Mouse (Mus musculus): ENCODE results near the gene Col28a1. TPM values are rescaled to one million over a fixed set of nuclear protein-coding genes. Genes with fewer than 3 reads are reported as not detected.

Col28a1 gene
- polyA plus RNA-seq, 1 experiment from 2014 or later: 0.75 TPM

GRCm38 (mm10) chr6:8189917-8190316 lies 2.5 kb downstream of the Col28a1 start:
- Histone ChIP-seq H3K27me3 (replicated peaks; ENCODE audit: insufficient read depth, low read length) (no peaks in the 10 kb centered on the region), H3K4me2 (replicated peaks; ENCODE audit: low read depth, low read length) (no peak overlapping the region), H3K27ac (ENCODE audit: low read length) (no peak overlapping the region), H3K4me1 (ENCODE audit: insufficient read depth, low read depth, low read length) (no peaks in the 10 kb centered on the region), H3K9ac (replicated peaks; ENCODE audit: low read depth) (no peak overlapping the region), H3K36me3 (ENCODE audit: insufficient read depth, low read length) (no peaks in the 10 kb centered on the region), H3K9me3 (ENCODE audit: low read length) (no peaks in the 10 kb centered on the region), H3K4me3 (ENCODE audit: low read depth, low read length) (no peak overlapping the region)
- ATAC-seq: no peak
- DNase-seq (ENCODE audit: low spot score): no peak
- 61% methylated on average over 3 of the region's 3 CpGs for WGBS
- TF ChIP-seq CTCF (IDR thresholded peaks at IDR 0.05) (no peak), EP300 (IDR thresholded peaks at IDR 0.05) (no peak)

- TF ChIP-seq CTCF (IDR thresholded peaks at IDR 0.05) (peak; percentile 63), EP300 (IDR thresholded peaks at IDR 0.05) (no peak)
- no peaks in the 10 kb centered on the region for H3K4me1 ChIP-seq (ENCODE audit: insufficient read depth, low read depth, low read length)
- no peak for ATAC-seq
- no peak overlapping the region for H3K4me3 ChIP-seq (ENCODE audit: low read depth, low read length)
- DNase-seq (ENCODE audit: low spot score): peak; percentile 36
- H3K27ac ChIP-seq (ENCODE audit: low read length): no peak overlapping the region
- no peaks in the 10 kb centered on the region for H3K9me3 ChIP-seq (ENCODE audit: low read length)
- H3K27me3 ChIP-seq (replicated peaks; ENCODE audit: insufficient read depth, low read length): no peaks in the 10 kb centered on the region
- 93% methylated on average over 3 of the region's 3 CpGs for WGBS
- no peak overlapping the region for H3K4me2 ChIP-seq (replicated peaks; ENCODE audit: low read depth, low read length)
- no peaks in the 10 kb centered on the region for H3K36me3 ChIP-seq (ENCODE audit: insufficient read depth, low read length)
- no peak overlapping the region for H3K9ac ChIP-seq (replicated peaks; ENCODE audit: low read depth)
Observed at GRCm38 (mm10) chr6:8188599-8189233, 3.7 kb downstream of the Col28a1 start.

- Histone ChIP-seq H3K4me3 (ENCODE audit: low read depth, low read length) (no peak overlapping the region), H3K36me3 (ENCODE audit: insufficient read depth, low read length) (no peaks in the 10 kb centered on the region), H3K4me2 (replicated peaks; ENCODE audit: low read depth, low read length) (peak overlapping the region; percentile 34), H3K27me3 (replicated peaks; ENCODE audit: insufficient read depth, low read length) (no peaks in the 10 kb centered on the region), H3K4me1 (ENCODE audit: insufficient read depth, low read depth, low read length) (no peaks in the 10 kb centered on the region), H3K9ac (replicated peaks; ENCODE audit: low read depth) (no peak overlapping the region), H3K27ac (ENCODE audit: low read length) (no peak overlapping the region), H3K9me3 (ENCODE audit: low read length) (no peaks in the 10 kb centered on the region)
- peak; percentile 12 for DNase-seq (ENCODE audit: low spot score)
- TF ChIP-seq CTCF (IDR thresholded peaks at IDR 0.05): no peak
- 17% methylated on average over 10 of the region's 10 CpGs for WGBS
- no peak for ATAC-seq
Observed at GRCm38 (mm10) chr6:8178397-8178941, 13.9 kb downstream of the Col28a1 start.

- DNase-seq (ENCODE audit: low spot score) (no peak), ATAC-seq (no peak)
- Histone ChIP-seq H3K9me3 (ENCODE audit: low read length) (no peaks in the 10 kb centered on the region), H3K4me3 (ENCODE audit: low read depth, low read length) (no peak overlapping the region), H3K4me1 (ENCODE audit: insufficient read depth, low read depth, low read length) (no peaks in the 10 kb centered on the region), H3K4me2 (replicated peaks; ENCODE audit: low read depth, low read length) (no peak overlapping the region), H3K27me3 (replicated peaks; ENCODE audit: insufficient read depth, low read length) (no peaks in the 10 kb centered on the region), H3K27ac (ENCODE audit: low read length) (no peak overlapping the region), H3K36me3 (ENCODE audit: insufficient read depth, low read length) (no peaks in the 10 kb centered on the region), H3K9ac (replicated peaks; ENCODE audit: low read depth) (no peak overlapping the region)
- TF ChIP-seq EP300 (IDR thresholded peaks at IDR 0.05) (no peak), CTCF (IDR thresholded peaks at IDR 0.05) (no peak)
- WGBS: 85% methylated on average over 2 of the region's 2 CpGs
Observed at GRCm38 (mm10) chr6:8176116-8176515, 16.3 kb downstream of the Col28a1 start.

- no peak for TF ChIP-seq CTCF (IDR thresholded peaks at IDR 0.05)
- H3K9ac ChIP-seq (replicated peaks; ENCODE audit: low read depth): no peak overlapping the region
- WGBS: 96% methylated on average over 7 of the region's 7 CpGs
- no peaks in the 10 kb centered on the region for H3K9me3 ChIP-seq (ENCODE audit: low read length)
- no peak overlapping the region for H3K4me3 ChIP-seq (ENCODE audit: low read depth, low read length)
- no peaks in the 10 kb centered on the region for H3K4me1 ChIP-seq (ENCODE audit: insufficient read depth, low read depth, low read length)
- H3K4me2 ChIP-seq (replicated peaks; ENCODE audit: low read depth, low read length): no peak overlapping the region
- no peak overlapping the region for H3K27ac ChIP-seq (ENCODE audit: low read length)
- DNase-seq (ENCODE audit: low spot score) (no peak), ATAC-seq (no peak)
- no peaks in the 10 kb centered on the region for H3K36me3 ChIP-seq (ENCODE audit: insufficient read depth, low read length)
- H3K27me3 ChIP-seq (replicated peaks; ENCODE audit: insufficient read depth, low read length): no peaks in the 10 kb centered on the region
Observed at GRCm38 (mm10) chr6:8175346-8175745, 17.1 kb downstream of the Col28a1 start.

- Histone ChIP-seq H3K9me3 (ENCODE audit: low read length) (no peaks in the 10 kb centered on the region), H3K27ac (ENCODE audit: low read length) (no peak overlapping the region), H3K4me3 (ENCODE audit: low read depth, low read length) (no peak overlapping the region), H3K27me3 (replicated peaks; ENCODE audit: insufficient read depth, low read length) (no peaks in the 10 kb centered on the region), H3K36me3 (ENCODE audit: insufficient read depth, low read length) (no peaks in the 10 kb centered on the region), H3K4me1 (ENCODE audit: insufficient read depth, low read depth, low read length) (no peaks in the 10 kb centered on the region), H3K9ac (replicated peaks; ENCODE audit: low read depth) (no peak overlapping the region), H3K4me2 (replicated peaks; ENCODE audit: low read depth, low read length) (no peak overlapping the region)
- DNase-seq (ENCODE audit: low spot score) (peak; percentile 26), ATAC-seq (peak; percentile 73)
- TF ChIP-seq CTCF (IDR thresholded peaks at IDR 0.05): no peak
- TF ChIP-seq EP300 (IDR thresholded peaks at IDR 0.05): no peak
- 28% methylated on average over 2 of the region's 2 CpGs for WGBS
Observed at GRCm38 (mm10) chr6:8174062-8174461, 18.4 kb downstream of the Col28a1 start.
